Mouse (Mus musculus) ES-E14 (cell line): ENCODE results near the gene Oas1g. TPM values are rescaled to one million over a fixed set of nuclear protein-coding genes. Genes with fewer than 3 reads are reported as not detected.
A peak's percentile ranks its signal among the peaks of the same experiment; 100 is the strongest.
"Not testable (repeated sequence)": the region's sequence is repeated elsewhere in the genome, so short reads cannot be mapped to it uniquely, and the experiment has no call there.

ENCODE experiments used
- DNase-seq: peaks from one replicate; pipeline ENCODE4 v3.0.0-alpha.2; 2013; ENCODE audit warnings: low read depth, low spot score
- H3K27ac ChIP-seq: 2 replicates; pipeline ENCODE4 v1.5.1; 2012; ENCODE audit warnings: low read depth, mild to moderate bottlenecking, low read length, moderate library complexity, mixed read lengths; ENCODE audit not compliant: poor library complexity, insufficient read depth, severe bottlenecking
- H3K36me3 ChIP-seq: 2 replicates; pipeline ENCODE4 v1.6.1; 2012; ENCODE audit warnings: mild to moderate bottlenecking, low read length, moderate library complexity, mixed read lengths; ENCODE audit not compliant: control insufficient read depth, poor library complexity, insufficient read depth, severe bottlenecking
- H3K4me1 ChIP-seq, 2 experiments: fragments of 150-350 bp in 1 of 2; sonication (generic) in 1 of 2; 2 replicates each; pipeline ENCODE4 v1.6.1; 2012; ENCODE audit warnings: low read length in 2 of 2, mild to moderate bottlenecking in 1 of 2, mixed read lengths in 1 of 2; ENCODE audit not compliant: control insufficient read depth in 2 of 2, insufficient read depth in 2 of 2, poor library complexity in 1 of 2
- H3K4me3 ChIP-seq, 2 experiments: fragments of 150-350 bp in 1 of 2; sonication (generic) in 1 of 2; 2 replicates each; pipeline ENCODE4 v1.5.1; 2012; ENCODE audit warnings: low read length in 2 of 2, low read depth in 1 of 2, mild to moderate bottlenecking in 1 of 2, mixed read lengths in 1 of 2; ENCODE audit not compliant: insufficient read depth in 1 of 2, poor library complexity in 1 of 2, severe bottlenecking in 1 of 2
- H3K9ac ChIP-seq: 2 replicates; pipeline ENCODE4 v1.6.1; 2012; ENCODE audit warnings: low read depth, mild to moderate bottlenecking, low read length, mixed read lengths; ENCODE audit not compliant: poor library complexity, insufficient read depth, severe bottlenecking
- H3K9me3 ChIP-seq: fragments of 150-350 bp; sonication (generic); 2 replicates; pipeline ENCODE4 v1.6.1; 2012; ENCODE audit warnings: low read depth, mild to moderate bottlenecking, low read length; ENCODE audit not compliant: control insufficient read depth, insufficient read depth
- CHD2 ChIP-seq: IDR thresholded peaks from 2 replicates; pipeline ENCODE4 v1.6.1; 2014; ENCODE audit warnings: mild to moderate bottlenecking, low read depth, low read length, inconsistent platforms
- HCFC1 ChIP-seq: IDR thresholded peaks from 2 replicates; pipeline ENCODE4 v1.6.1; 2012; ENCODE audit warnings: low read length, inconsistent platforms, borderline replicate concordance; ENCODE audit not compliant: insufficient read depth
- MAFK ChIP-seq: IDR thresholded peaks from 2 replicates; pipeline ENCODE4 v1.6.1; 2014; ENCODE audit warnings: mild to moderate bottlenecking, low read depth, low read length, inconsistent platforms; ENCODE audit not compliant: insufficient read depth
- ZC3H11A ChIP-seq: IDR thresholded peaks from 2 replicates; pipeline ENCODE4 v1.6.1; 2012; ENCODE audit warnings: low read depth, mild to moderate bottlenecking, inconsistent platforms, low read length, borderline replicate concordance
- ZNF384 ChIP-seq: IDR thresholded peaks from 2 replicates; pipeline ENCODE4 v1.6.1; 2012; ENCODE audit warnings: low read depth, low read length, inconsistent platforms
- in situ Hi-C, 2 experiments: fragments of 600-800 bp; cut with MboI; formaldehyde crosslinking; loops; one replicate each; pipeline ENCODE4 v1.15.1; 2025; ENCODE audit warnings: low sequenced_read_pairs in 2 of 2, inconsistent platforms in 1 of 2; ENCODE audit not compliant: unreplicated experiment in 2 of 2
- total RNA-seq: library from RNA; depleted of rRNA; stranded (reverse); fragments of 300-350 nt; gene quantifications from 2 replicates; pipeline ENCODE4 v1.2.3, GENCODE M21; 2012; rRNA removed

The Oas1g gene
- total RNA-seq = 9.1 and 9.6 TPM in 2 replicates

- H3K36me3 ChIP-seq, DNase-seq, H3K4me1 ChIP-seq, in situ Hi-C loops, H3K9me3 ChIP-seq: not testable (repeated sequence)
- peak within 1 kb of the TSS; percentile 71 for H3K27ac ChIP-seq
- H3K4me3 ChIP-seq = peak within 1 kb of the TSS in 1 of 2 experiments; percentile 44; a peak in 2 of 4 replicates
- H3K9ac ChIP-seq = peak within 1 kb of the TSS; percentile 30
These were observed at the start of gene Oas1g for GRCm38 (mm10) chr5:120887413-120887812. Gene Oas1g, minus strand, starts transcription at chr5:120887613.

DNA sequence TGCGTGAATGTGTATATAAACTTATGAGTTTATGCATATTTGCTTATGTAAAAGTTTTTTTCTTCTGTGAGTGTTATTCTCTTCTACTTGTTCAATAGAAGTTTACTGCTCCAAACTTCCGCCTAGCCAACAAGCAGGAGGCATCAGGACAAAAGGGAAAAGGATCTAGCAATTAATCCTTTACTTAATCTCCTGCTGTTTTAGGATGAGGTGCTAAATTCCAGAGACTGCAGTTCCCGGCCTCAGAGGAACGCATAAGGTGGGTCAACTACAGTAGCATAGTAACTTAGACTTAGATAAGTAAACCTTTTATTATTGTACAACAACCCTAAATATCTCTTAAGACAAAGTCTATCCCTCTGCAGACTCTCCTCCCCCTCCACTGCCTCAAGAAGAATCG is 46.6 kb upstream of the Oas1g start:
- Histone ChIP-seq H3K9ac (no peak overlapping the region), H3K4me3 (no peak overlapping the region), H3K36me3 (no peaks in the 10 kb centered on the region), H3K9me3 (no peaks in the 10 kb centered on the region), H3K27ac (no peak overlapping the region), H3K4me1 (peaks cover 0 to 7% of the 10 kb centered on the region in 2 experiments; a peak in 2 of 4 replicates)
- DNase-seq = no peak
- TF ChIP-seq ZC3H11A (no peak), CHD2 (no peak), ZNF384 (no peak), MAFK (no peak), HCFC1 (no peak)
- in situ Hi-C loops = no loop called here

GRCm38 (mm10) chr5:120927036-120927435 is 39.6 kb upstream of the Oas1g start:
- H3K27ac ChIP-seq = no peak overlapping the region
- no peaks in the 10 kb centered on the region for H3K4me1 ChIP-seq
- H3K4me3 ChIP-seq = no peak overlapping the region
- in situ Hi-C loops = no loop called here
- DNase-seq = no peak
- TF ChIP-seq MAFK (no peak), ZC3H11A (no peak), HCFC1 (no peak), ZNF384 (no peak), CHD2 (no peak)
- no peaks in the 10 kb centered on the region for H3K9me3 ChIP-seq
- no peak overlapping the region for H3K9ac ChIP-seq
- H3K36me3 ChIP-seq = no peaks in the 10 kb centered on the region

DNA sequence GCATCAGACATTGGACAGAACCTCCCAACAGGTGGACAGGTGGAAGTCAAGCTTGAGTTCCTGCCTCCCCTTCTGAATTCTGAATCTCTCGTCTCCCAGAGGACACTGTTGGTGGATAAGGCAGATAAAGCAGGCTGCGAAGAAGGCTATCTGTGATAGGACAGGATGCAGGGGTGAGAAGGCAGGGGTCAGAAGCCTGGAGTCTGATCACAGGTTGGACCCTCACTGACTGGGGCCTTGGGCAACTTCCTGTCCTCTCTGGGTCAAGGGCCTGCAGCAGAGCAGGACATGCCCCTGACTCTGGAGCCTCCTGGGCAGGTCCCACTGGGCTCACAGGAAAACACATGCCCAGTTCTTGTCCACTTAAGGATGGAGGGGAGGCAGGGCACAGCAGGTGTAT is 38.9 kb upstream of the Oas1g start:
- H3K4me1 ChIP-seq, H3K9ac ChIP-seq, H3K9me3 ChIP-seq, H3K4me3 ChIP-seq, in situ Hi-C loops, DNase-seq, H3K36me3 ChIP-seq, H3K27ac ChIP-seq: not testable (repeated sequence)

DNA sequence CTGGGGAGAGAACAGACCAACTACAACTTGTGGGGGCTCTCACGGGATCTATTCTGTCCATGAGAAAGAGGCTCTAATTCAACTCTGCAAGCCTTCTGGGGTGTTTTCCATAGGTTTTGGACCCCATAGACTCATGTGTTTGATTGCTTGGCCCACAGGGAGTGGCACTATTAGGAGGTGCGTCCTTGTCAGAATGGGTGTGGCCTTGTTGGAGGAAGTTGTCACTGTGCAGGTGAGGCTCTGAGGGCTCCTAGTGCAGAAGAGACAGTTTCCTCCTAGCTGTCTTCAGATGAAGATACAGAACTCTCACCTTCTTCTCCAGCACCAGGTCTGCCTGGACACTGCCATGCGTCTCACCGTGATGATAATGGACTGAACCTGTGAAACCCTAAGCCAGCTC is 37.1 kb upstream of the Oas1g start:
- H3K27ac ChIP-seq, in situ Hi-C loops, DNase-seq, H3K9ac ChIP-seq, H3K9me3 ChIP-seq, H3K36me3 ChIP-seq, H3K4me1 ChIP-seq, H3K4me3 ChIP-seq: not testable (repeated sequence)
